Mouse (Mus musculus) ES-E14 (cell line): ENCODE results near the gene Slc7a1.

Source experiments
- HCFC1 ChIP-seq: IDR thresholded peaks from 2 replicates; pipeline ENCODE4 v1.6.1; 2012; ENCODE audit warnings: low read length, inconsistent platforms, borderline replicate concordance; ENCODE audit not compliant: insufficient read depth
- ZC3H11A ChIP-seq: IDR thresholded peaks from 2 replicates; pipeline ENCODE4 v1.6.1; 2012; ENCODE audit warnings: low read depth, mild to moderate bottlenecking, inconsistent platforms, low read length, borderline replicate concordance
- ZNF384 ChIP-seq: IDR thresholded peaks from 2 replicates; pipeline ENCODE4 v1.6.1; 2012; ENCODE audit warnings: low read depth, low read length, inconsistent platforms

- TF ChIP-seq HCFC1 (no peak), ZNF384 (no peak), ZC3H11A (peak; percentile 51; the same call in 1 of the 2 replicates)
These were observed 74.3 kb downstream of the Slc7a1 start for GRCm38 (mm10) chr5:148325317-148325885.
